Mouse (Mus musculus): Measurements from ENCODE around the gene Tnfrsf18.

GRCm38 (mm10) chr4:156021942-156022419, 4.0 kb upstream of the Tnfrsf18 start:
- no peak for TF ChIP-seq CTCF (IDR thresholded peaks at IDR 0.05; ENCODE audit: low read depth)
- TF ChIP-seq EP300 (optimal IDR thresholded peaks at IDR 0.05), result no peak

Data from stomach, postnatal 0 days (tissue).